Mouse (Mus musculus) lung, embryonic 14.5 days (tissue): ENCODE measurements around the gene Mosmo. TPM values are rescaled to one million over a fixed set of nuclear protein-coding genes. Genes with fewer than 3 reads are reported as not detected.

Experiments
- ATAC-seq: fragments of 200-750 bp; cut with Nextera tagmentation; 2 replicates; pipeline ENCODE4 v1.8.0; 2017; ENCODE audit warnings: mild to moderate bottlenecking, moderate TSS enrichment, moderate library complexity; ENCODE audit not compliant: insufficient read depth
- DNase-seq: peaks from one replicate; pipeline ENCODE4 v3.0.0-alpha.2; 2015
- H3K27ac ChIP-seq: fragments of 300-500 bp; sonication (generic); 2 replicates; pipeline ENCODE4 v1.5.1; 2014; ENCODE audit warnings: low read depth, mild to moderate bottlenecking, moderate library complexity
- H3K27me3 ChIP-seq: fragments of 300-500 bp; sonication (generic); 2 replicates; pipeline ENCODE4 v1.6.1; 2014; ENCODE audit warnings: low read length, control low read depth; ENCODE audit not compliant: insufficient read depth
- H3K36me3 ChIP-seq: fragments of 300-500 bp; sonication (generic); 2 replicates; pipeline ENCODE4 v1.6.1; 2014; ENCODE audit warnings: control low read depth; ENCODE audit not compliant: insufficient read depth
- H3K4me1 ChIP-seq: fragments of 300-500 bp; sonication (generic); 2 replicates; pipeline ENCODE4 v1.6.1; 2014; ENCODE audit warnings: antibody characterized with exemption, control low read depth; ENCODE audit not compliant: insufficient read depth
- H3K4me2 ChIP-seq: fragments of 300-500 bp; sonication (generic); 2 replicates; pipeline ENCODE4 v1.6.1; 2014; ENCODE audit warnings: mild to moderate bottlenecking
- H3K4me3 ChIP-seq: fragments of 300-500 bp; sonication (generic); 2 replicates; pipeline ENCODE4 v1.5.1; 2014; ENCODE audit warnings: low read depth, low read length
- H3K9ac ChIP-seq: fragments of 300-500 bp; sonication (generic); 2 replicates; pipeline ENCODE4 v1.6.1; 2014
- H3K9me3 ChIP-seq: fragments of 300-500 bp; sonication (generic); 2 replicates; pipeline ENCODE4 v1.6.1; 2016; ENCODE audit warnings: low read depth, low read length, control low read depth
- CTCF ChIP-seq: IDR thresholded peaks from 2 replicates; pipeline ENCODE4 v1.5.1; 2016; ENCODE audit warnings: antibody characterized with exemption, low read depth
- WGBS: fragments of 180-500 bp; shearing (Covaris S2); extraction: QIAGEN DNeasy Blood & Tissue Kit; methylation state at CpG from one replicate; pipeline ENCODE4 v1.1.7; 2014; 5-methylcytosine and 5-hydroxymethylcytosine counted together
- polyA plus RNA-seq: library from polyadenylated mRNA; unstranded; fragments of >200 nt; fragmentation: Nextera tagmentation; extraction: Ambion mirVana; gene quantifications from 2 replicates; pipeline ENCODE4 v1.2.1, GENCODE M21; 2014

The Mosmo gene
- polyA plus RNA-seq, 1 experiment from 2014 or later: 15.3 TPM

DNA sequence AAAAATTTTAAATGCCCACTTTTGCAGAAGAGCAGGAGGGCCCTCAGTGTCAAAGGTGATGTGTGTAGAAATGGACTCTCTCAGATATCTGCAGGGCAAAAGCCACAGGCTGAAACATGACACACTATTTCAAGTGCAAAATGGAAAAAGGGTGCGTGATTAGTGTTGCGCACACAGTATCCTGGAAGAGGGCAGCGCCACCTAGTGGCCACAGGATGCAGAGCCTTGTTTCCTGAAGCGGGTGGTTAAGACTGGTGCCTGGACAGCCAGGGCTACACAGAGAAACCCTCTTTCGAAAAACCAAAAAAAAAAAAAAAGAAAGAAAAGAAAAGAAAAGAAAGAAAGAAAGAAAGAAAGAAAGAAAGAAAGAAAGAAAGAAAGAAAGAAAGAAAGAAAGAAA is 77.3 kb downstream of the Mosmo start:
- H3K9me3 ChIP-seq: no peaks in the 10 kb centered on the region
- ATAC-seq (peak; percentile 87), DNase-seq (peak; percentile 96)
- no peaks in the 10 kb centered on the region for H3K36me3 ChIP-seq
- no peak overlapping the region for H3K9ac ChIP-seq
- no peak overlapping the region for H3K27ac ChIP-seq
- H3K27me3 ChIP-seq: no peaks in the 10 kb centered on the region
- no peak overlapping the region for H3K4me3 ChIP-seq
- H3K4me1 ChIP-seq: no peaks in the 10 kb centered on the region
- 5% methylated on average over 5 of the region's 5 CpGs for WGBS
- H3K4me2 ChIP-seq: no peak overlapping the region
- peak; percentile 94 for TF ChIP-seq CTCF

DNA sequence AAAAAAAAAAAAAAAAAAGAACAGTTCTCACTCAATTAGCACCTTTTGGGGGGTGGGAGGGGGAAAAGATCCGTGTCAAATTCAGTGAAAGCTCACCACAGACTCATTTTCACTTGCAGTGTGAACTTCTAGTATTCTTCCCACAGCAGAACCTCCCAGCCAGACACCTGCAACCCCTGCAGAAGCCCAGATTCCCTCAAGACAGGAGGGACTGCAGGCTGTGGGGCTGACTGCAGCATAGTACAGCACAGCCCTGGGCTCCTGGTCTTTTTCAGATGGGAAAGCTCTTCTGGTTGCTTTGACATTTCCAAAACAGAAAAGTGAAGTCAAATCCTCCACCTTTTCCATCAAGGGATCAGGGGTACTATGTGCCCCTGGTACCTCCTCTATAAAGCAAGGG is 90.0 kb downstream of the Mosmo start:
- Histone ChIP-seq H3K9ac (no peak overlapping the region), H3K4me1 (no peaks in the 10 kb centered on the region), H3K9me3 (no peaks in the 10 kb centered on the region), H3K27me3 (no peaks in the 10 kb centered on the region), H3K4me2 (no peak overlapping the region), H3K36me3 (no peaks in the 10 kb centered on the region), H3K4me3 (no peak overlapping the region), H3K27ac (no peak overlapping the region)
- TF ChIP-seq CTCF: no peak
- ATAC-seq (no peak), DNase-seq (no peak)
- 10% methylated on average over 1 of the region's 1 CpGs for WGBS

GRCm38 (mm10) chr7:120771389-120771788 is 94.0 kb downstream of the Mosmo start:
- DNase-seq (no peak), ATAC-seq (no peak)
- no peaks in the 10 kb centered on the region for H3K9me3 ChIP-seq
- H3K4me3 ChIP-seq: no peak overlapping the region
- 41% methylated on average over 1 of the region's 1 CpGs for WGBS
- H3K36me3 ChIP-seq: no peaks in the 10 kb centered on the region
- no peak overlapping the region for H3K27ac ChIP-seq
- H3K27me3 ChIP-seq: no peaks in the 10 kb centered on the region
- H3K4me1 ChIP-seq: no peaks in the 10 kb centered on the region
- H3K4me2 ChIP-seq: no peak overlapping the region
- no peak for TF ChIP-seq CTCF
- H3K9ac ChIP-seq: no peak overlapping the region

DNA sequence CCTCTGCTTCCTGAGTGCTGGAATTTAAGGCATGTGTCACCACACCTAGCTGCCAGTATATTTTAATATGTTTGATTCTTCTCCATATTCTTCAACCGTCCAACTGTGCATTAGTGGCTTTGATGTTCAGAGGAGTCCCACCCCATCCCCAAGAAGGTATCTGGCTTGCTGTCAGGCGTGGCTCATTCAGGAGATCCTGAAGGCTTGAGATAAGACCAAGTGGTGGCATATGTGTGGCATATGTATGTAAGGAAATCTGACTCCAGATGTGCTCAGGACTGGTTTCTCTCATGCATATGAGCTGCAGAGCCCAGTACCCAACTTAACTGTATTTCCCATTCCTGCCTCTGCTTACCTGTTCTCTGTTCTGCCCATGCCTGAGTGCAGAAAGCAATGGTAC is 100.6 kb downstream of the Mosmo start:
- ATAC-seq (no peak), DNase-seq (no peak)
- no peak overlapping the region for H3K27ac ChIP-seq
- no peak overlapping the region for H3K4me2 ChIP-seq
- TF ChIP-seq CTCF: no peak
- H3K9ac ChIP-seq: no peak overlapping the region
- H3K27me3 ChIP-seq: no peaks in the 10 kb centered on the region
- no peaks in the 10 kb centered on the region for H3K4me1 ChIP-seq
- 36% methylated on average over 2 of the region's 2 CpGs for WGBS
- H3K4me3 ChIP-seq: no peak overlapping the region
- H3K36me3 ChIP-seq: no peaks in the 10 kb centered on the region
- H3K9me3 ChIP-seq: no peaks in the 10 kb centered on the region

Other genes with a start within 250 kb of the Mosmo start
- 195 and 197 TPM in 2 replicates for gene Uqcrc2, start 42.4 kb upstream of the Mosmo start, polyA plus RNA-seq
- 0.22 and 0.31 TPM in 2 replicates for gene Pdzd9, start 7.3 kb upstream of the Mosmo start, polyA plus RNA-seq
- 0.20 and 0.27 TPM in 2 replicates for gene Vwa3a, start 61.7 kb downstream of the Mosmo start, polyA plus RNA-seq
- not detected in 2 replicates for gene Gm5737, start 134.7 kb downstream of the Mosmo start, polyA plus RNA-seq
- gene Eef2k, start 165.2 kb downstream of the Mosmo start, polyA plus RNA-seq: 11.2 and 13.0 TPM in 2 replicates
- 24.3 and 24.6 TPM in 2 replicates for gene Polr3e, start 240.1 kb downstream of the Mosmo start, polyA plus RNA-seq